Mouse (Mus musculus) fat pad, adult 2 months (tissue): ENCODE data around the gene AW011738.

Source experiments
- DNase-seq: peaks from one replicate; pipeline ENCODE4 v3.0.0-alpha.2; 2011; ENCODE audit warnings: low read depth, low spot score; ENCODE audit errors: extremely low read depth

The AW011738 gene

GRCm38 (mm10) chr4:156203001-156203412, at the start of gene AW011738:
TSS of gene AW011738 (plus strand) at chr4:156203304.
- DNase-seq: no peak

- no peak for DNase-seq
These were observed 48.3 kb upstream of the AW011738 start for GRCm38 (mm10) chr4:156154771-156155170.

GRCm38 (mm10) chr4:156166477-156166876, 36.6 kb upstream of the AW011738 start:
- DNase-seq: no peak

GRCm38 (mm10) chr4:156168611-156169010, 34.5 kb upstream of the AW011738 start:
- DNase-seq: no peak

- no peak for DNase-seq
These were observed 34.0 kb upstream of the AW011738 start for GRCm38 (mm10) chr4:156169129-156169528.

GRCm38 (mm10) chr4:156171828-156172227, 31.3 kb upstream of the AW011738 start:
- peak; percentile 83 for DNase-seq

GRCm38 (mm10) chr4:156177630-156178029, 25.5 kb upstream of the AW011738 start:
- no peak for DNase-seq

GRCm38 (mm10) chr4:156183747-156184146, 19.4 kb upstream of the AW011738 start:
- DNase-seq: no peak

GRCm38 (mm10) chr4:156184291-156184954, 18.7 kb upstream of the AW011738 start:
- DNase-seq: no peak

- no peak for DNase-seq
These were observed 17.6 kb upstream of the AW011738 start for GRCm38 (mm10) chr4:156185456-156185949.

- no peak for DNase-seq
These were observed 16.9 kb upstream of the AW011738 start for GRCm38 (mm10) chr4:156185950-156186850.

GRCm38 (mm10) chr4:156188162-156188810, 14.8 kb upstream of the AW011738 start:
- DNase-seq: no peak

- DNase-seq: no peak
These were observed 14.2 kb upstream of the AW011738 start for GRCm38 (mm10) chr4:156188811-156189323.

- no peak for DNase-seq
These were observed 10.5 kb upstream of the AW011738 start for GRCm38 (mm10) chr4:156192421-156193199.

- DNase-seq: no peak
These were observed 9.9 kb upstream of the AW011738 start for GRCm38 (mm10) chr4:156193200-156193590.

GRCm38 (mm10) chr4:156193906-156194305, 9.2 kb upstream of the AW011738 start:
- DNase-seq: no peak

GRCm38 (mm10) chr4:156194346-156194745, 8.8 kb upstream of the AW011738 start:
- DNase-seq: no peak

- no peak for DNase-seq
These were observed 6.9 kb upstream of the AW011738 start for GRCm38 (mm10) chr4:156195927-156196870.

- no peak for DNase-seq
These were observed 5.8 kb upstream of the AW011738 start, which contains the start of gene Agrn for GRCm38 (mm10) chr4:156197131-156197828. TSS of gene Agrn (minus strand) at chr4:156197488.
